Mouse (Mus musculus) Patski (cell line): ENCODE results near the gene Tmem198b. TPM values are rescaled to one million over a fixed set of nuclear protein-coding genes. Genes with fewer than 3 reads are reported as not detected.
"Not testable (repeated sequence)": the region's sequence is repeated elsewhere in the genome, so short reads cannot be mapped to it uniquely, and the experiment has no call there.

Experiments used
- ATAC-seq: fragments of 100-300 bp; one replicate; pipeline ENCODE4 v1.8.0; 2021
- CTCF ChIA-PET: fragments of 350-600 bp; sonication (Branson Sonifier 250); formaldehyde crosslinking; loops from one replicate; lab custom pipeline; 2022; ENCODE audit warnings: inconsistent platforms; lab: Charles Lee
- POLR2A ChIA-PET: fragments of 350-600 bp; sonication (Branson Sonifier 250); formaldehyde crosslinking; loops from one replicate; lab custom pipeline; 2022; ENCODE audit warnings: antibody characterized with exemption, inconsistent platforms; lab: Charles Lee
- DNase-seq: peaks from one replicate; pipeline ENCODE4 v3.0.0-alpha.2; 2011; ENCODE audit warnings: low read depth, low spot score
- H3K27me3 ChIP-seq: fragments of 371-371 bp; one replicate; pipeline ENCODE4 v1.5.1; 2021
- CTCF ChIP-seq: fragments of 100-300 bp; IDR thresholded peaks from one replicate; pipeline ENCODE4 v1.5.1; 2021
- in situ Hi-C: fragments of 300-500 bp; cut with MboI; formaldehyde crosslinking; loops from 3 replicates; pipeline ENCODE4 v1.11.1; 2018; ENCODE audit warnings: low pct_unique_long_range_greater_than_20kb, mixed read lengths
- polyA plus RNA-seq: library from polyadenylated mRNA; unstranded; gene quantifications from one replicate; pipeline ENCODE4 v1.2.3, GENCODE M21; 2021

Tmem198b gene
- polyA plus RNA-seq, 1 experiment from 2014 or later, result 26.7 TPM

- ChIA-PET POLR2A (interaction anchor here (1.1 kb wide), 1 partner anchor 10 kb away, joined by 3 read pairs; no protein-coding TSS in a partner anchor), CTCF (interaction anchor here (1.3 kb wide), 1 partner anchor 19 kb away, joined by 3 read pairs; the partner anchor contains the start of genes Dnajc14 and Tmem198b)
- ATAC-seq, H3K27me3 ChIP-seq, in situ Hi-C loops, DNase-seq: not testable (repeated sequence)
- peak; percentile 50 for TF ChIP-seq CTCF
These were observed 18.9 kb upstream of the Tmem198b start for GRCm38 (mm10) chr10:128823087-128823486.

- no peak for DNase-seq
- ChIA-PET POLR2A (interaction anchor here (0.6 to 1.5 kb wide), 3 partner anchors 11 to 15 kb away, joined by 3 to 4 read pairs (median 3); no protein-coding TSS in a partner anchor), CTCF (interaction anchor here (1.1 to 1.3 kb wide), 3 partner anchors 18 to 116 kb away, joined by 3 read pairs; partner anchors contain the start of genes Dnajc14 and Tmem198b)
- in situ Hi-C loops, result no loop called here
- no peak for TF ChIP-seq CTCF
- no peak for ATAC-seq
- no peaks in the 10 kb centered on the region for H3K27me3 ChIP-seq
These were observed 18.0 kb upstream of the Tmem198b start for GRCm38 (mm10) chr10:128822135-128822534.

- no peaks in the 10 kb centered on the region for H3K27me3 ChIP-seq
- in situ Hi-C loops, result no loop called here
- ATAC-seq, result peak; percentile 98
- no peak for TF ChIP-seq CTCF
- DNase-seq, result peak; percentile 99
- ChIA-PET POLR2A (interaction anchor here (1.1 to 1.5 kb wide), 2 partner anchors 14 to 18 kb away, joined by 3 to 4 read pairs; partner anchors contain the start of gene Dnajc14), CTCF (interaction anchor here (0.7 to 1.4 kb wide), 4 partner anchors 9 to 115 kb away, joined by 3 to 4 read pairs (median 3); no protein-coding TSS in a partner anchor)
These were observed 17.3 kb upstream of the Tmem198b start, which contains the start of gene Ormdl2 for GRCm38 (mm10) chr10:128821358-128822056. Gene Ormdl2 (minus strand): TSS chr10:128821645.

GRCm38 (mm10) chr10:128820217-128820616, 16.0 kb upstream of the Tmem198b start:
- DNase-seq, result no peak
- ChIA-PET POLR2A (interaction anchor here (0.6 to 1.1 kb wide), 2 partner anchors 17 to 124 kb away, joined by 3 to 4 read pairs; partner anchors contain the start of gene Dnajc14), CTCF (interaction anchor here (1.4 kb wide), 1 partner anchor 12 kb away, joined by 4 read pairs; no protein-coding TSS in a partner anchor)
- no peaks in the 10 kb centered on the region for H3K27me3 ChIP-seq
- no peak for TF ChIP-seq CTCF
- ATAC-seq, result no peak
- in situ Hi-C loops, result no loop called here

- in situ Hi-C loops, result no loop called here
- CTCF ChIA-PET, result no interaction called here
- no peaks in the 10 kb centered on the region for H3K27me3 ChIP-seq
- no peak for TF ChIP-seq CTCF
- ATAC-seq, result no peak
- POLR2A ChIA-PET, result no interaction called here
- no peak for DNase-seq
These were observed 12.9 kb upstream of the Tmem198b start, which contains the start of gene Sarnp for GRCm38 (mm10) chr10:128817033-128817432. Gene Sarnp (plus strand): TSS chr10:128817333.

GRCm38 (mm10) chr10:128807018-128807417, 2.8 kb upstream of the Tmem198b start:
- ATAC-seq, result no peak
- ChIA-PET CTCF (interaction anchor here (1.0 to 1.2 kb wide), 2 partner anchors 15 to 41 kb away, joined by 3 read pairs; no protein-coding TSS in a partner anchor), POLR2A (no interaction called here)
- in situ Hi-C loops, result no loop called here
- no peak for DNase-seq
- no peaks in the 10 kb centered on the region for H3K27me3 ChIP-seq
- TF ChIP-seq CTCF, result no peak

GRCm38 (mm10) chr10:128806086-128806485, 1.9 kb upstream of the Tmem198b start:
- ATAC-seq (no peak), DNase-seq (no peak)
- CTCF ChIA-PET, result no interaction called here
- in situ Hi-C loops, result no loop called here
- no peak for TF ChIP-seq CTCF
- POLR2A ChIA-PET, result interaction anchor here (0.8 to 1.2 kb wide), 2 partner anchors 85 to 96 kb away, joined by 3 read pairs; no protein-coding TSS in a partner anchor
- H3K27me3 ChIP-seq, result no peaks in the 10 kb centered on the region

GRCm38 (mm10) chr10:128805092-128806000, 1.2 kb upstream of the Tmem198b start:
- DNase-seq (peak; percentile 64), ATAC-seq (peak; percentile 85)
- POLR2A ChIA-PET, result interaction anchor here (0.8 to 1.7 kb wide), 4 partner anchors 55 to 97 kb away, joined by 3 to 5 read pairs (median 3); no protein-coding TSS in a partner anchor
- H3K27me3 ChIP-seq, result no peaks in the 10 kb centered on the region
- in situ Hi-C loops, result no loop called here
- TF ChIP-seq CTCF, result no peak
- CTCF ChIA-PET, result interaction anchor here (1.1 to 1.4 kb wide), 2 partner anchors 16 to 62 kb away, joined by 3 read pairs; no protein-coding TSS in a partner anchor

GRCm38 (mm10) chr10:128803771-128804270, 349 bp downstream of the Tmem198b start, which contains the start of gene Dnajc14:
Gene Dnajc14 (plus strand): TSS chr10:128804062.
- ChIA-PET CTCF (interaction anchor here (1.0 to 1.6 kb wide), 2 partner anchors 19 to 30 kb away, joined by 3 to 4 read pairs; no protein-coding TSS in a partner anchor), POLR2A (interaction anchor here (0.9 to 1.7 kb wide), 2 partner anchors 17 to 54 kb away, joined by 3 to 5 read pairs; no protein-coding TSS in a partner anchor)
- no peaks in the 10 kb centered on the region for H3K27me3 ChIP-seq
- ATAC-seq (peak; percentile 37), DNase-seq (no peak)
- TF ChIP-seq CTCF, result no peak
- in situ Hi-C loops, result no loop called here
